Mouse (Mus musculus): ENCODE data around the gene Prdx6. TPM values are rescaled to one million over a fixed set of nuclear protein-coding genes. Genes with fewer than 3 reads are reported as not detected.

The Prdx6 gene
- total and polyA plus RNA-seq, 3 experiments, result 102 to 277 (median 232) TPM

- Histone ChIP-seq H3K4me3 (replicated peaks in 1 of 3; ENCODE audit: low read depth in 2 of 3, low read length in 2 of 3, poor library complexity in 1 of 3) (peak overlapping the region; percentile 75 to 100 (median 86)), H3K27me3 (replicated peaks) (no peaks in the 10 kb centered on the region), H3K79me2 (replicated peaks; ENCODE audit: control insufficient read depth, extremely low read depth, insufficient read depth, poor library complexity, severe bottlenecking) (peaks cover 30% of the 10 kb centered on the region), H3K9me3 (replicated peaks; ENCODE audit: low read length) (no peaks in the 10 kb centered on the region), H3K9ac (ENCODE audit: insufficient read depth, low read depth) (peak overlapping the region; percentile 94; the same call in 1 of the 2 replicates), H3K4me1 (ENCODE audit: control insufficient read depth in 1 of 2, insufficient read depth in 2 of 2) (peaks cover 4 to 51% of the 10 kb centered on the region in 2 experiments), H3K27ac (ENCODE audit: insufficient read depth, low read depth) (no peak overlapping the region), H3K4me2 (ENCODE audit: insufficient read depth, low read depth, poor library complexity, severe bottlenecking) (peak overlapping the region; percentile 57), H3K36me3 (replicated peaks in 1 of 2; ENCODE audit: control insufficient read depth in 1 of 2, insufficient read depth in 1 of 2, low read length in 1 of 2) (peaks cover 10 to 43% of the 10 kb centered on the region in 2 experiments)
- dilution Hi-C loops (cut with MboI; ENCODE audit: extremely low pct_ligation_motif_present, extremely low pct_unique_long_range_greater_than_20kb, low sequenced_read_pairs), result no loop called here
- in situ Hi-C loops (cut with MboI; ENCODE audit: low pct_ligation_motif_present, low pct_unique_long_range_greater_than_20kb, low sequenced_read_pairs), result no loop called here
- DNase-seq (ENCODE audit: extremely low read depth), result no peak
- TF ChIP-seq PAX5 (IDR thresholded peaks at IDR 0.05; ENCODE audit: low read length) (no peak), CTCF (conservative IDR thresholded peaks at IDR 0.05 in 1 of 2, IDR thresholded peaks at IDR 0.05 in 1 of 2; ENCODE audit: low read depth in 2 of 2, low read length in 2 of 2) (no peak), MYC (IDR thresholded peaks at IDR 0.05; ENCODE audit: low read depth, low read length) (no peak), ZKSCAN1 (IDR thresholded peaks at IDR 0.05; ENCODE audit: borderline replicate concordance, low read depth, low read length) (no peak), POLR2A (IDR thresholded peaks at IDR 0.05; ENCODE audit: low read depth, low read length) (no peak), MAX (IDR thresholded peaks at IDR 0.05; ENCODE audit: low read length) (no peak), MXI1 (IDR thresholded peaks at IDR 0.05; ENCODE audit: low read depth, low read length) (no peak), HCFC1 (IDR thresholded peaks at IDR 0.05; ENCODE audit: low read depth, low read length) (no peak), UBTF (IDR thresholded peaks at IDR 0.05; ENCODE audit: low read depth, low read length) (no peak), NELFE (IDR thresholded peaks at IDR 0.05; ENCODE audit: low read depth, low read length) (no peak), USF2 (conservative IDR thresholded peaks at IDR 0.05; ENCODE audit: low read depth, low read length) (no peak), ELF1 (IDR thresholded peaks at IDR 0.05; ENCODE audit: low read depth, low read length) (no peak), NRF1 (IDR thresholded peaks at IDR 0.05; ENCODE audit: low read depth, low read length) (no peak), JUN (IDR thresholded peaks at IDR 0.05; ENCODE audit: insufficient read depth, low read depth, low read length) (no peak), CHD2 (IDR thresholded peaks at IDR 0.05; ENCODE audit: low read length) (no peak)
Measured at GRCm38 (mm10) chr1:161249442-161249841, 1.6 kb downstream of the Prdx6 start.

- in situ Hi-C loops (cut with MboI; ENCODE audit: low pct_ligation_motif_present, low pct_unique_long_range_greater_than_20kb, low sequenced_read_pairs), result no loop called here
- Histone ChIP-seq H3K79me2 (replicated peaks; ENCODE audit: control insufficient read depth, extremely low read depth, insufficient read depth, poor library complexity, severe bottlenecking) (peaks cover 30% of the 10 kb centered on the region), H3K27ac (ENCODE audit: insufficient read depth, low read depth) (no peak overlapping the region), H3K4me3 (replicated peaks in 1 of 3; ENCODE audit: low read depth in 2 of 3, low read length in 2 of 3, poor library complexity in 1 of 3) (no peak overlapping the region), H3K9ac (ENCODE audit: insufficient read depth, low read depth) (no peak overlapping the region), H3K4me2 (ENCODE audit: insufficient read depth, low read depth, poor library complexity, severe bottlenecking) (no peak overlapping the region; the same call in 1 of the 2 replicates), H3K9me3 (replicated peaks; ENCODE audit: low read length) (no peaks in the 10 kb centered on the region), H3K36me3 (replicated peaks in 1 of 2; ENCODE audit: control insufficient read depth in 1 of 2, insufficient read depth in 1 of 2, low read length in 1 of 2) (peaks cover 17 to 51% of the 10 kb centered on the region in 2 experiments), H3K27me3 (replicated peaks) (no peaks in the 10 kb centered on the region), H3K4me1 (ENCODE audit: control insufficient read depth in 1 of 2, insufficient read depth in 2 of 2) (peaks cover 4 to 51% of the 10 kb centered on the region in 2 experiments)
- TF ChIP-seq ZKSCAN1 (IDR thresholded peaks at IDR 0.05; ENCODE audit: borderline replicate concordance, low read depth, low read length) (no peak), RCOR1 (conservative IDR thresholded peaks at IDR 0.05; ENCODE audit: low read depth, low read length) (no peak), ZC3H11A (IDR thresholded peaks at IDR 0.05; ENCODE audit: low read depth, low read length) (no peak), CHD1 (IDR thresholded peaks at IDR 0.05; ENCODE audit: low read depth, low read length) (no peak), ZNF384 (IDR thresholded peaks at IDR 0.05; ENCODE audit: low read depth, low read length) (no peak), TCF12 (IDR thresholded peaks at IDR 0.05; ENCODE audit: low read depth, low read length) (no peak), E2F4 (IDR thresholded peaks at IDR 0.05; ENCODE audit: insufficient replicate concordance, low read depth, low read length) (no peak), IRF4 (IDR thresholded peaks at IDR 0.05; ENCODE audit: low read depth, low read length) (no peak), MYC (IDR thresholded peaks at IDR 0.05; ENCODE audit: low read depth, low read length) (no peak), ETS1 (conservative IDR thresholded peaks at IDR 0.05; ENCODE audit: low read depth, low read length) (no peak), BHLHE40 (IDR thresholded peaks at IDR 0.05; ENCODE audit: low read depth, low read length) (no peak), SMC3 (IDR thresholded peaks at IDR 0.05; ENCODE audit: low read depth, low read length) (no peak), NELFE (IDR thresholded peaks at IDR 0.05; ENCODE audit: low read depth, low read length) (no peak), MAX (IDR thresholded peaks at IDR 0.05; ENCODE audit: low read length) (no peak), USF2 (conservative IDR thresholded peaks at IDR 0.05; ENCODE audit: low read depth, low read length) (no peak), JUND (conservative IDR thresholded peaks at IDR 0.05; ENCODE audit: low read depth, low read length) (no peak), RAD21 (IDR thresholded peaks at IDR 0.05; ENCODE audit: low read depth, low read length) (no peak), SIN3A (IDR thresholded peaks at IDR 0.05; ENCODE audit: low read length) (no peak), MXI1 (IDR thresholded peaks at IDR 0.05; ENCODE audit: low read depth, low read length) (no peak), MEF2A (IDR thresholded peaks at IDR 0.05; ENCODE audit: borderline replicate concordance, low read depth, low read length) (no peak)
- dilution Hi-C loops (cut with MboI; ENCODE audit: extremely low pct_ligation_motif_present, extremely low pct_unique_long_range_greater_than_20kb, low sequenced_read_pairs), result no loop called here
- DNase-seq (ENCODE audit: extremely low read depth), result no peak
Measured at GRCm38 (mm10) chr1:161248685-161249084, 2.3 kb downstream of the Prdx6 start.
